Mouse (Mus musculus) heart, postnatal 4 days (tissue): ENCODE measurements around the gene Cstad. TPM values are rescaled to one million over a fixed set of nuclear protein-coding genes. Genes with fewer than 3 reads are reported as not detected.
A peak's percentile ranks its signal among the peaks of the same experiment; 100 is the strongest.

Experiments used
- DNase-seq: peaks from one replicate; pipeline ENCODE4 v3.0.0; 2021
- total RNA-seq, 2 experiments: library from RNA; stranded (reverse); gene quantifications; 2 replicates each; pipeline ENCODE4 v1.2.3; 2021

Gene Cstad
- total RNA-seq, 2 experiments from 2014 or later, result 1.7 to 3.2 TPM

- DNase-seq, result no peak
These were observed 956 bp downstream of the Cstad start for GRCm38 (mm10) chr2:30595796-30596195.

DNA sequence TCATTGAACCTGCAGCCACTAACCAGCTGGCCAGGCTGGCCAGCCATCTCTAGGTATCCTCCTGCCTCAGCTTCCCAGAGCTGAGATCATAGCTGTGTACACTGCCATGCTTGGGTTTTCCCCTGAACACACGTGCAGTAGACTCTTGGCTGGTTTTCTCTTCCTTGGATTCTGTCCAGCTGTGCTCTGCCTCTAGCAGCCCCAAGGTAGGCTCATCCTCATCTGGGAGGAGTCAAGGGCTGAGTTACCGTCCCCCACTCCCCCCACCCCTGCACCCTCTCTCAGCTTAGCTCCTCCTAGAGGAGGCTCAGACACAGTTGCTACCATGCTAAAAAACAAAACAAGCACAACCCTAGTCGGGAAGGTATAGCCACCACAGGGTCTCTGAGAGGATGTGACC, 4.8 kb downstream of the Cstad start:
- DNase-seq, result no peak

- DNase-seq, result peak; percentile 59
These were observed 5.5 kb downstream of the Cstad start for GRCm38 (mm10) chr2:30600291-30600690.

- peak; percentile 83 for DNase-seq
These were observed 6.4 kb downstream of the Cstad start for GRCm38 (mm10) chr2:30600965-30601841.

DNA sequence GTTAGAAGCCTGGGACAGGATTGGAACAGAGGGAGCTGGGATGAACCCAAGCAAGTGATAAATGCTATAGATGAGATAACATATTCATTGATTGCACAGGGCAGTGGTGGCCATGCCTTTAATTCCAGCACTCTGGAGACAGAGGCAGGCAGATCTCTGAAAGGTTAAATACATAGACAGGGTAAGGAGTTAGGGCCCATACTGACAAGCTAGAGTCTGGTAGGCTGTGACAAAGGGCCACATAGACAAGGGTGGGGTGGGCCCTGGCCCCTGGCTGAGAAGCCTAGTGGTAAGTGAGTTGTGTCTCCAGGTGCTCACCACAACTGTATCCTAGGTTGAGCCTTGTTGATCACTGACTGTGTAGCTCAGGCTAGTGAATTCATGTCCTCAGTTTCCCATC, 7.6 kb downstream of the Cstad start:
- no peak for DNase-seq

- DNase-seq, result no peak
These were observed 8.9 kb downstream of the Cstad start for GRCm38 (mm10) chr2:30603731-30604130.

GRCm38 (mm10) chr2:30604880-30605761, 10.3 kb downstream of the Cstad start:
- peak; percentile 81 for DNase-seq

- DNase-seq, result no peak
These were observed 10.9 kb downstream of the Cstad start for GRCm38 (mm10) chr2:30605762-30606051.

DNA sequence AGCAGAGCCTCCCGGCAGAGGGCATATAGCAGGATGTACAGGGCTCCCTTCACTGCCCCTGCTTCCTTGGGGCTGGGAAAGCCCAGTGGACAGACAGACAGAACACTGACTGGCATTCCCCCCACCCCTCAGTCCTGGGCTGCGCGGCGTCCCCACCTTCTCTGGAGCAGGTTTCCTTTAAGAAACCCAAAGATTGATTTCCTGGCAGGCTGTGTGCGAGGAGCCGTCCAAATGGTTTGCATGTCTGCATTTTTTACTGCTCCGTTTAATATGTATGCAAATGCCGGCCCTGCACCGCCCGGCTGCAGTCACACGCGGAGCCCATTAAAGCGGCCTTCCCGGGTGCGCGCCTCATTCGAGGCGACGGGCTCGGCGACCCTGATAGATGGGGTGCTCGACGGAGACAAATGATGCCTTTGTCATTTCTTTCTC, 11.8 kb downstream of the Cstad start:
- no peak for DNase-seq

- DNase-seq, result no peak
These were observed 13.1 kb downstream of the Cstad start for GRCm38 (mm10) chr2:30607941-30608340.

DNA sequence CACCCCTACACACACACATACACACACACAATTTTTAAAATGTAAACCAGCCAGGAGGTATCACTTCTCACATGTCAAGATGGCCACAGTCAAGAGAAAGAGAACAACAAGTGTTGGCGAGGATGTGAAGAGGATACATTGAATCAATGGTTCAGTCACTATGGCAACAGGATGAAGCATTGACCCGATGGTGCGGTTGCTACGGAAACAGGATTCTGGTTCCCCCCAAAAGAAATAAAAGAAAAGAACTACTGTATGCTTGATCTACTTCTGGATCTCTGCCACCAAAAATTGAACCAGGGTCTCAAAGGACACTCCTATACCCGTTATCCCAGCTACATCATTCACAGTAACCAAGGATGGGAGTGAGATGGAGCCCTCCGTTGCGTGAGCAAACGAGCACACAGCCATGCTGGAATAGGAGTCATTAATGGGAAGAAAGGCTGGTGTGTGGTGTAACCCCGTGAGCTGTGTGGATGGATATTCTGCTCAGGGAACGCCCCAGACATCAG, 13.9 kb downstream of the Cstad start:
- no peak for DNase-seq

DNA sequence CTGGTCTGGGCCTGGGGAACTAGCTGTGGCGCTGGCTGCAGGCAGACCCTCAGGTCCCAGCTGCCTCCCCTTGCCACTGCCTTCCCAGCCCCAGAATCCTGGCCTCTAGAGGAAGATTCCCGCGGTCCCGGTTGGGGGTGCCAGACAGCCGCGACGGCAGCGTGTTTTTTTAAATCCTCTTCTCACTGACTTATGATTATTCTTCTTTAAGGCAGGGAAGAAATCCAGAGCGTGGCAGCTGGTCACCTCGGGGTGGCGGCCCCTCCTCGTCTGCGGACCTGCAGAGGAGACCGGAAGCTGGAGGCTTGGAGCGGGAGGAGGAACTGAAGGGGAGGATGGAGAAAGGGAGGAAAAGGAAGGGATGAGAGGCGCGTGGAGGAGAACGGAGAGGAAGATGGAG, 18.7 kb downstream of the Cstad start:
- DNase-seq, result peak; percentile 81

- no peak for DNase-seq
These were observed 19.5 kb downstream of the Cstad start for GRCm38 (mm10) chr2:30614151-30614923.

- DNase-seq, result no peak
These were observed 21.0 kb downstream of the Cstad start for GRCm38 (mm10) chr2:30615869-30616268.

- no peak for DNase-seq
These were observed 21.6 kb downstream of the Cstad start for GRCm38 (mm10) chr2:30616464-30616863.

- DNase-seq, result peak; percentile 43
These were observed 23.8 kb downstream of the Cstad start for GRCm38 (mm10) chr2:30618487-30619248.

DNA sequence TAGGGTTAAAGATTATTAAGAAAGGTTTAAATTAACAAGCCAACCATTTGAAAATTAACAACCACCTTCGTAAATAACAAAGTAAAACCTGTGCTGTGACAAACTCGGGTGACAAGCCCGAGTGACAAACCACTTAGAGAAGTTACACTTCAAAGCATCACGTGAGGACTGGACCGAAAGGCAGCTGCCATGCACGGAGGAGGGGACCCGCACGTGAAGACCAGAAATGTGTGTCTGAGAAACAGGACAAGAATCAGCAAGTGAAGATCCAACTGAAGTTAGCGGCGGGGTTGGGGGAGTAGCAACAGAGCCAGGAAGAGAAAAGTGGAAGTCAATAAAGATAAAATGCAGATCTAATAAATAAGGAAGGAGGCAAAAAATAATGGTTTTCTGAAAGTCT, 29.0 kb downstream of the Cstad start:
- DNase-seq, result no peak

DNA sequence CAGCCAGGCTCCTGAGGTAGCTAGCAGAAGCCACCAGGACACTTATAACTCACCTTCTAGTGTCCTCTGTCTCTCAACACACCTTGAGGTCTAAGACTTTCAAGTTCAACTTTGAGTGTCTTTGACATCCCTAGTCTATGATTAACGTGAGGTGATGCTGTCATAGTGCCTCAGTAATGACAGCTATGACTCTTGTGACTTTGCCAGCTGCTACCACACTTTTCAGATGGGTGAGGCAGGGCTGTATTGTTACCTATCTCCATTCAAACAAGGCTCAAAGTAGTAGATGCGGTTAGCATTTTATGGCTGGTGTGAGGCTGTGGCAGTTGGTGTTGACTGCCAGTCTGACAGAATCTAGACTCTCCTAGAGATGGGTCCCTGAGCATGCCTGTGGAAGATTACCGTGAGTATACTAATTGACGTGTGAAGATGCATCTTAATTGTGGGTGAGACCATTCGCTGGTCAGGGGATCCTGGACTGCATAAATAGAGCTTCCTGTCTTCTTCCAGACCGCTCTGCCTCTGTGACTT, 30.5 kb downstream of the Cstad start:
- DNase-seq, result no peak

GRCm38 (mm10) chr2:30626058-30626675, 31.3 kb downstream of the Cstad start:
- DNase-seq, result no peak

DNA sequence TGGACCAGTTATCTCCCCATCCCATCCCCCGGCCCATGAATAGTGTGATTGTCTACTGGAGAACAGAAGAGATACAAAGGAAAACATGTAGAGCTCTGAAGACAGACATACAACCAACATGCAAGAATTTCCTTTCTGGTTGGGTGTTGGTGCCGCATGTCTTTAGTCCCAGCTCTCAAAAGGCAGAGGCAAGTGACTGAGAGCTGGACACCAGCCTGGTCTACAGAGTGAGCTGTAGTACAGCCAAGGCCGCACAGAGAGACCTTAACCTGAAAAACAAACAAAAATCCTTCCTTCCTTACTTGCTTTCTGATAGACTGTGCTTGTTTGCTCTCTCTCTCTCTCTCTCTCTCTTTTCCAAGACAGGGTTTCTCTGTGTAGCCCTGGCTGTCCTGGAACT, 32.5 kb downstream of the Cstad start:
- DNase-seq, result no peak

GRCm38 (mm10) chr2:30628374-30628773, 33.5 kb downstream of the Cstad start:
- no peak for DNase-seq
